40 mouse cellular contexts compared by ENCODE assay signal in genomic region chr19:10833611-10834010, GRCm38 (mm10). TPM values are rescaled to one million over a fixed set of nuclear protein-coding genes. Genes with fewer than 3 reads are reported as not detected.
DNase-seq lines count a peak whose midpoint lies in the region; ATAC-seq and TF ChIP-seq lines count a peak whose summit lies in the region.
"Had no signal": no experiment of that assay in that cellular context is flagged by ENCODE, and none has a peak within 500 bp of the region (broad histone marks: within the 10 kb centered on the region; RNA-seq: fewer than 3 reads in every experiment).

No protein-coding gene starts in this region.

- H3K9me3 ChIP-seq in MEL (replicated peaks; ENCODE audit: insufficient read depth, low read length), result no peaks in the 10 kb centered on the region
- H3K9me3 ChIP-seq: hindbrain, embryonic 10.5 days; hindbrain, embryonic 15.5 days; intestine, embryonic 15.5 days; liver, embryonic 13.5 days; midbrain, embryonic 12.5 days had no signal

- H3K27ac ChIP-seq in MEL (ENCODE audit: control insufficient read depth, low read depth, low read length), result no peak overlapping the region
- H3K27ac ChIP-seq: hindbrain, embryonic 10.5 days; hindbrain, embryonic 15.5 days; intestine, embryonic 15.5 days; kidney, postnatal 0 days; liver, embryonic 13.5 days; midbrain, embryonic 12.5 days; stomach, postnatal 0 days had no signal

- no peak for TF ChIP-seq RAD21 in MEL (IDR thresholded peaks at IDR 0.05; ENCODE audit: low read depth, low read length)

- H3K4me3 ChIP-seq in MEL (ENCODE audit: control insufficient read depth in 1 of 2, insufficient read depth in 1 of 2, low read depth in 2 of 2, low read length in 2 of 2), result no peak overlapping the region
- H3K4me3 ChIP-seq: erythroblast, embryonic 14.5 days; hindbrain, embryonic 10.5 days; hindbrain, embryonic 15.5 days; intestine, embryonic 15.5 days; liver, embryonic 13.5 days; megakaryocyte, embryonic 14.5 days; midbrain, embryonic 12.5 days had no signal

- DNase-seq in 3134 (ENCODE audit: extremely low read depth, insufficient read length, low spot score), result peak; percentile 67
- DNase-seq in MEL (ENCODE audit: low read depth, low spot score), result peak; percentile 55
- no peak for DNase-seq in right cerebral cortex, postnatal 4 days
- DNase-seq in adrenal gland, adult 2 months, result no peak
- no peak for DNase-seq in kidney, adult 11 months
- DNase-seq: adrenal gland, postnatal 25 days; B cell, adult 2 months; cerebellum, adult 11-12 months; cerebellum, postnatal 10 days; gastrocnemius, postnatal 36 days; heart, postnatal 14 days; kidney, adult 8-10 months; kidney, postnatal 4 days; layer of hippocampus, postnatal 36 days; left cerebral cortex, postnatal 4 days; liver, embryonic 13.5 days; lung, adult 18-20 months; lung, postnatal 10 days; retina, postnatal 1 day; right cerebral cortex, postnatal 14 days; spleen, adult 18-20 months; thymus, adult 18-20 months; thymus, postnatal 25 days had no signal

- peak; percentile 36 for ATAC-seq in granulocyte monocyte progenitor cell, adult 5-6 weeks (replicated peaks; ENCODE audit: poor library complexity, severe bottlenecking)
- ATAC-seq in monocyte, adult 5-6 weeks (replicated peaks; ENCODE audit: insufficient number of reproducible peaks, low FRiP score, low TSS enrichment, poor library complexity, severe bottlenecking), result 0 out of 2 replicates have a peak, but pooled peaks have one; percentile 30
- ATAC-seq: forebrain, embryonic 14.5 days; intestine, embryonic 15.5 days; Patski had no signal

- no peak overlapping the region for H3K9ac ChIP-seq in MEL (ENCODE audit: control insufficient read depth, low read depth, low read length, poor library complexity, severe bottlenecking)
- H3K9ac ChIP-seq: hindbrain, embryonic 15.5 days; intestine, embryonic 15.5 days; liver, embryonic 13.5 days; midbrain, embryonic 12.5 days had no signal

- TF ChIP-seq EP300 in MEL (IDR thresholded peaks at IDR 0.05; ENCODE audit: low read depth in 1 of 2, low read length in 2 of 2), result no peak

- H3K4me1 ChIP-seq in MEL (ENCODE audit: control insufficient read depth in 1 of 2, insufficient read depth in 2 of 2, low read length in 2 of 2), result peaks cover 0 to 9% of the 10 kb centered on the region in 2 experiments; a peak in 2 of 4 replicates
- H3K4me1 ChIP-seq: hindbrain, embryonic 10.5 days; hindbrain, embryonic 15.5 days; intestine, embryonic 15.5 days; liver, embryonic 13.5 days; midbrain, embryonic 12.5 days had no signal

- H3K36me3 ChIP-seq in MEL (ENCODE audit: control insufficient read depth in 1 of 2, insufficient read depth in 2 of 2, low read length in 2 of 2), result peaks cover 0 to 4% of the 10 kb centered on the region in 2 experiments; a peak in 1 of 4 replicates
- H3K36me3 ChIP-seq: hindbrain, embryonic 10.5 days; hindbrain, embryonic 15.5 days; intestine, embryonic 15.5 days; liver, embryonic 13.5 days; midbrain, embryonic 12.5 days had no signal

- TF ChIP-seq POLR2A in MEL (IDR thresholded peaks at IDR 0.05; ENCODE audit: control insufficient read depth in 1 of 2, insufficient read depth in 1 of 2, low read depth in 1 of 2, low read length in 2 of 2, poor library complexity in 1 of 2), result no peak

- no peak for TF ChIP-seq CTCF in MEL (IDR thresholded peaks at IDR 0.05 in 2 of 3, conservative IDR thresholded peaks at IDR 0.05 in 1 of 3; ENCODE audit: control insufficient read depth in 1 of 3, insufficient read depth in 1 of 3, low read depth in 2 of 3, low read length in 3 of 3, poor library complexity in 1 of 3, severe bottlenecking in 1 of 3)

- H3K27me3 ChIP-seq in MEL (ENCODE audit: control insufficient read depth in 1 of 2, insufficient read depth in 2 of 2, low read length in 2 of 2), result peaks cover 0 to 2% of the 10 kb centered on the region in 2 experiments; a peak in 2 of 4 replicates
- H3K27me3 ChIP-seq: CH12.LX; hindbrain, embryonic 15.5 days; intestine, embryonic 15.5 days; liver, embryonic 13.5 days; midbrain, embryonic 12.5 days; Patski had no signal

- H3K79me2 ChIP-seq in MEL (ENCODE audit: control insufficient read depth, insufficient read depth, low read length, poor library complexity), result no peaks in the 10 kb centered on the region

TF ChIP-seq in MEL, 35 proteins besides CTCF, POLR2A, EP300 and RAD21:
- TF ChIP-seq MAX (IDR thresholded peaks at IDR 0.05; ENCODE audit: low read length) (no peak), BHLHE40 (IDR thresholded peaks at IDR 0.05; ENCODE audit: borderline replicate concordance, low read depth, low read length) (no peak), CHD2 (IDR thresholded peaks at IDR 0.05; ENCODE audit: low read length) (no peak), NELFE (IDR thresholded peaks at IDR 0.05; ENCODE audit: low read depth, low read length) (no peak), USF2 (IDR thresholded peaks at IDR 0.05; ENCODE audit: borderline replicate concordance in 1 of 2, insufficient read depth in 1 of 2, low read depth in 1 of 2, low read length in 2 of 2) (no peak), E2F4 (IDR thresholded peaks at IDR 0.05; ENCODE audit: borderline replicate concordance, low read depth, low read length) (no peak), POLR2AphosphoS5 (IDR thresholded peaks at IDR 0.05; ENCODE audit: borderline replicate concordance, low read depth, low read length) (no peak), SIN3A (IDR thresholded peaks at IDR 0.05; ENCODE audit: low read length) (no peak), GATA1 (IDR thresholded peaks at IDR 0.05; ENCODE audit: low read depth, low read length) (no peak), TCF12 (IDR thresholded peaks at IDR 0.05; ENCODE audit: low read depth, low read length) (no peak), ZNF384 (IDR thresholded peaks at IDR 0.05; ENCODE audit: low read depth, low read length) (no peak), ZKSCAN1 (IDR thresholded peaks at IDR 0.05; ENCODE audit: low read depth, low read length) (no peak), ETS1 (IDR thresholded peaks at IDR 0.05; ENCODE audit: low read depth, low read length) (no peak), CHD1 (IDR thresholded peaks at IDR 0.05; ENCODE audit: low read depth, low read length) (no peak)
TF ChIP-seq in MEL: peak in this region for 0.

RNA-seq across cellular contexts. Expression of gene Cd6, which starts 3.8 kb away (rescaled TPM):
- total RNA-seq in MEL (2012; rRNA removed), result not detected in 2 replicates
- not detected for polyA plus RNA-seq in MEL (2012; ENCODE audit: insufficient read depth in 1 of 2, insufficient read length in 2 of 2, low read depth in 1 of 2, low replicate concordance in 2 of 2, missing spikeins in 1 of 2)
- 0.28 and 3.8 TPM in 2 replicates for total RNA-seq in granulocyte monocyte progenitor cell, adult 5-6 weeks (2014; fragmentation: Nextera tagmentation)
- 0.21 and 0.26 TPM in 2 replicates for total RNA-seq in granulocyte monocyte progenitor cell, adult 5-6 weeks (2017)
- total RNA-seq in monocyte, adult 5-6 weeks (2017), result 1.8 to 3.3 TPM (median 2.2 TPM) in 3 replicates
- total RNA-seq in adrenal gland, adult 2 months (2021), result not detected
- polyA plus RNA-seq in adrenal gland, adult 2 months (2012; rRNA removed), result 0.28 and 0.34 TPM in 2 replicates
- total RNA-seq: adrenal gland, postnatal 25 days; left cerebral cortex, postnatal 4 days; midbrain, postnatal 0 days had no signal
- polyA plus RNA-seq: embryonic facial prominence, embryonic 14.5 days; erythroblast, embryonic 14.5 days; forebrain, embryonic 14.5 days; heart, embryonic 14.5 days; hindbrain, embryonic 10.5 days; kidney, postnatal 0 days; midbrain, embryonic 12.5 days; neural tube, embryonic 14.5 days had no signal

RNA-seq across cellular contexts. Expression of gene Slc15a3, which starts 5.9 kb away (rescaled TPM):
- not detected in 2 replicates for total RNA-seq in MEL (2012; rRNA removed)
- not detected for polyA plus RNA-seq in MEL (2012; ENCODE audit: insufficient read depth in 1 of 2, insufficient read length in 2 of 2, low read depth in 1 of 2, low replicate concordance in 2 of 2, missing spikeins in 1 of 2)
- 0.99 and 1.0 TPM in 2 replicates for total RNA-seq in granulocyte monocyte progenitor cell, adult 5-6 weeks (2014; fragmentation: Nextera tagmentation)
- total RNA-seq in granulocyte monocyte progenitor cell, adult 5-6 weeks (2017), result 0.22 and 0.88 TPM in 2 replicates
- total RNA-seq in monocyte, adult 5-6 weeks (2017), result 23.9 to 28.8 TPM (median 26.8 TPM) in 3 replicates
- 1 to 10 TPM; 3.6 to 6.4 TPM for total RNA-seq in adrenal gland, adult 2 months (2021)
- polyA plus RNA-seq in adrenal gland, adult 2 months (2012; rRNA removed), result 10.0 and 10.3 TPM in 2 replicates

RNA-seq across cellular contexts. Expression of gene Tmem132a, which starts 36.1 kb away (rescaled TPM):
- not detected in 2 replicates for total RNA-seq in MEL (2012; rRNA removed)
- not detected for polyA plus RNA-seq in MEL (2012; ENCODE audit: insufficient read depth in 1 of 2, insufficient read length in 2 of 2, low read depth in 1 of 2, low replicate concordance in 2 of 2, missing spikeins in 1 of 2)
- total RNA-seq in granulocyte monocyte progenitor cell, adult 5-6 weeks (2014; fragmentation: Nextera tagmentation), result 0.53 TPM in 1 of 2 replicates, not detected in the other
- 0.17 and 0.41 TPM in 2 replicates for total RNA-seq in granulocyte monocyte progenitor cell, adult 5-6 weeks (2017)
- total RNA-seq in monocyte, adult 5-6 weeks (2017), result 0.58 TPM in 1 of 3 replicates, not detected in the others
- 10 to 100 TPM; 21.9 to 46.1 TPM for total RNA-seq in adrenal gland, adult 2 months (2021)
- 79.2 and 82.6 TPM in 2 replicates for polyA plus RNA-seq in adrenal gland, adult 2 months (2012; rRNA removed)

RNA-seq across cellular contexts. Expression of gene Tmem109, which starts 48.2 kb away (rescaled TPM):
- total RNA-seq in MEL (2012; rRNA removed), result 20.6 and 30.4 TPM in 2 replicates
- 10 to 100 TPM in 1 of 2 experiments, not detected in 1; 42.4 TPM for polyA plus RNA-seq in MEL (2012; ENCODE audit: insufficient read depth in 1 of 2, insufficient read length in 2 of 2, low read depth in 1 of 2, low replicate concordance in 2 of 2, missing spikeins in 1 of 2)
- total RNA-seq in granulocyte monocyte progenitor cell, adult 5-6 weeks (2014; fragmentation: Nextera tagmentation), result 25.2 and 25.3 TPM in 2 replicates
- total RNA-seq in granulocyte monocyte progenitor cell, adult 5-6 weeks (2017), result 7.8 and 11.6 TPM in 2 replicates
- total RNA-seq in monocyte, adult 5-6 weeks (2017), result 32.4 to 64.6 TPM (median 53.0 TPM) in 3 replicates
- total RNA-seq in adrenal gland, adult 2 months (2021), result 100 to 1,000 TPM; 149 to 202 TPM
- polyA plus RNA-seq in adrenal gland, adult 2 months (2012; rRNA removed), result 240 and 306 TPM in 2 replicates

Comparison
In these comparisons a context has a peak if more than half of its experiments do, and no peak if none do; other contexts are left out.
1. DNase-seq: peak in 3134 (single experiment) and MEL (single experiment); none in right cerebral cortex, postnatal 4 days (single experiment), adrenal gland, adult 2 months (single experiment) and kidney, adult 11 months (single experiment).
2. RNA of gene Tmem132a, which starts 36.1 kb away (total RNA-seq): 21.9 to 46.1 TPM in adrenal gland, adult 2 months; 0.17 to 0.53 TPM in granulocyte monocyte progenitor cell, adult 5-6 weeks, not detected in MEL and 0.58 TPM in monocyte, adult 5-6 weeks; every median in the first group is over 10 times any median in the second.